Mouse (Mus musculus) CD4-positive, CD25-positive, alpha-beta regulatory T cell, adult 4 months (primary cell): Measurements from ENCODE around the gene Cog1. TPM values are rescaled to one million over a fixed set of nuclear protein-coding genes. Genes with fewer than 3 reads are reported as not detected.
A peak's percentile ranks its signal among the peaks of the same experiment; 100 is the strongest.

Experiments used
- ATAC-seq: one replicate; pipeline ENCODE4 v1.8.0; 2017
- polyA plus RNA-seq, 2 experiments: library from polyadenylated mRNA; unstranded; fragments of 100-300 nt; shearing (Covaris generic); gene quantifications; one replicate each; pipeline ENCODE4 v1.2.1; 2017

Cog1 gene
- 10 to 100 TPM; 15.4 to 19.3 TPM for polyA plus RNA-seq

GRCm38 (mm10) chr11:113648690-113649352 lies at the start of gene Cog1:
TSS of gene Cog1 (plus strand) at chr11:113649169.
- ATAC-seq: peak; percentile 29

GRCm38 (mm10) chr11:113600526-113601245 lies 48.3 kb upstream of the Cog1 start:
- no peak for ATAC-seq

GRCm38 (mm10) chr11:113601616-113602343 lies 47.2 kb upstream of the Cog1 start:
- no peak for ATAC-seq

- ATAC-seq: no peak
Measured at GRCm38 (mm10) chr11:113607556-113607955, 41.4 kb upstream of the Cog1 start.

GRCm38 (mm10) chr11:113609581-113609980 lies 39.4 kb upstream of the Cog1 start:
- no peak for ATAC-seq

- no peak for ATAC-seq
Measured at GRCm38 (mm10) chr11:113610266-113610665, 38.7 kb upstream of the Cog1 start.

GRCm38 (mm10) chr11:113611112-113611646 lies 37.8 kb upstream of the Cog1 start:
- no peak for ATAC-seq

- ATAC-seq: peak; percentile 92
Measured at GRCm38 (mm10) chr11:113611664-113612611, 37.0 kb upstream of the Cog1 start.

- ATAC-seq: no peak
Measured at GRCm38 (mm10) chr11:113614476-113614875, 34.5 kb upstream of the Cog1 start.

- peak; percentile 63 for ATAC-seq
Measured at GRCm38 (mm10) chr11:113617132-113617911, 31.6 kb upstream of the Cog1 start.

GRCm38 (mm10) chr11:113618303-113618671 lies 30.7 kb upstream of the Cog1 start:
- ATAC-seq: no peak

GRCm38 (mm10) chr11:113618672-113619419 lies 30.1 kb upstream of the Cog1 start, which contains the start of gene Sstr2:
TSS of gene Sstr2 (plus strand) at chr11:113619342.
- ATAC-seq: peak; percentile 73

GRCm38 (mm10) chr11:113619420-113620080 lies 29.4 kb upstream of the Cog1 start:
- peak; percentile 19 for ATAC-seq

GRCm38 (mm10) chr11:113621001-113621400 lies 28.0 kb upstream of the Cog1 start:
- ATAC-seq: no peak

- ATAC-seq: no peak
Measured at GRCm38 (mm10) chr11:113622028-113622427, 26.9 kb upstream of the Cog1 start.

GRCm38 (mm10) chr11:113625437-113625836 lies 23.5 kb upstream of the Cog1 start:
- no peak for ATAC-seq

GRCm38 (mm10) chr11:113627785-113628184 lies 21.2 kb upstream of the Cog1 start:
- ATAC-seq: no peak

GRCm38 (mm10) chr11:113630642-113631041 lies 18.3 kb upstream of the Cog1 start:
- no peak for ATAC-seq

- no peak for ATAC-seq
Measured at GRCm38 (mm10) chr11:113631302-113631701, 17.7 kb upstream of the Cog1 start.

GRCm38 (mm10) chr11:113631862-113632261 lies 17.1 kb upstream of the Cog1 start:
- no peak for ATAC-seq
